Mouse (Mus musculus): Measurements from ENCODE around the gene Olfr893.
"Not testable (repeated sequence)": the region's sequence is repeated elsewhere in the genome, so short reads cannot be mapped to it uniquely, and the experiment has no call there.

The Olfr893 gene

DNA sequence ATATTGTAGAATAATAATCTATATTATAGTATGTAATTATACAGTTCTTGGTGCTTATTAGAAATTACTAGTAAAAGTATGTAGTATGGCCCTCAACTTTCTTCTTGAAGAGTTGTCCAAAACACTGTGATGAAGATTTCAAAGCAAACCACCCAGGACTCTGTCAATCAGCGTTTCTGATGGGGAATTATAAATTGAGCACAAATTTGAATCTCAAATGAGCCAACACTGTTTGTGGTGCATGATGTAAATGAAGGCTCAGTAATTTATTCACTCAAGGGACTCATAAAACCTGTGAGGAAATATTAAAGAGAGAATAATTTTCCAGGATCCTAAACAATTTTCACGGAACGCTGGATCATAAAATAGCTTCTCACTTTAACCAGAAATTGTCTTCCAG, at the start of gene Olfr893:
Gene Olfr893, plus strand, starts transcription at position 301 of the 400 bp plus-strand sequence.
- no peak for DNase-seq (ENCODE audit: low spot score)

- DNase-seq (ENCODE audit: low spot score) = not testable (repeated sequence)
Measured at GRCm38 (mm10) chr9:38168341-38168740, 39.8 kb upstream of the Olfr893 start.

DNA sequence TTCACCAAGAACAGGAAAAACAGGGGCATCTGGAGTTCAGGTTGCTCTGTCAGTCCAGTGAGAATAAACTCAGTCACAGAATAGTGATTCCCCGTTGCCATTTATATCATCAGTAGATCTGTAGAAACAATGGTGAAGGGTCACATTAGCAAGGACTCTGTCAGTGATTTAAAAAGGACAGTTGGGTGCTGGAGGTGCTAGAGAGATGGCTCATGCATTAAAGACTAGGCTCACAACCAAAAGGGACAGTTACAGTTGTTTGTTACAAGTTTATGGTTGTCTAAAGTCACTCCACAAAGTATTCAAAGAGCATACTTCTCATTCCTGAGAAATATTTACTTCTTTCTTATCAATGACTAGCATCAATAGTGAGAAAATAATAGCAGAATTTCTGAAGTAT, 27.4 kb upstream of the Olfr893 start, which contains the start of gene Olfr891:
Gene Olfr891, minus strand, starts transcription at position 101 of the 400 bp plus-strand sequence.
- no peak for DNase-seq (ENCODE audit: low spot score)

GRCm38 (mm10) chr9:38217755-38218154, 9.6 kb downstream of the Olfr893 start, which contains the start of gene Olfr894:
TSS of gene Olfr894 (plus strand) at chr9:38218055.
- DNase-seq (ENCODE audit: low spot score) = no peak

GRCm38 (mm10) chr9:38252474-38252873, 44.3 kb downstream of the Olfr893 start, which contains the start of gene Olfr143:
TSS of gene Olfr143 (plus strand) at chr9:38252774.
- DNase-seq (ENCODE audit: low spot score) = no peak
